12 mouse cellular contexts compared by ENCODE assay signal in genomic region chr8:44996493-44996892, GRCm38 (mm10).
DNase-seq lines count a peak whose midpoint lies in the region; ATAC-seq and TF ChIP-seq lines count a peak whose summit lies in the region.
"Had no signal": no experiment of that assay in that cellular context is flagged by ENCODE, and none has a peak within 500 bp of the region (broad histone marks: within the 10 kb centered on the region; RNA-seq: fewer than 3 reads in every experiment).

No protein-coding gene starts in this region.

- TF ChIP-seq POLR2A in small intestine, adult 2 months (IDR thresholded peaks at IDR 0.05; ENCODE audit: low read depth, low read length), result no peak

- H3K27me3 ChIP-seq in heart, embryonic 13.5 days (replicated peaks), result peaks cover 5% of the 10 kb centered on the region; the same call in 1 of the 2 replicates
- no peaks in the 10 kb centered on the region for H3K27me3 ChIP-seq in embryonic facial prominence, embryonic 13.5 days
- H3K27me3 ChIP-seq in small intestine, adult 2 months (ENCODE audit: control insufficient read depth, insufficient read depth, low read length), result no peaks in the 10 kb centered on the region
- H3K27me3 ChIP-seq: neural tube, embryonic 12.5 days had no signal

- peaks cover 86% of the 10 kb centered on the region for H3K4me1 ChIP-seq in heart, embryonic 13.5 days
- H3K4me1 ChIP-seq in embryonic facial prominence, embryonic 13.5 days, result peaks cover 70% of the 10 kb centered on the region
- peaks cover 13% of the 10 kb centered on the region; the same call in 1 of the 2 replicates for H3K4me1 ChIP-seq in small intestine, adult 2 months (ENCODE audit: control insufficient read depth, insufficient read depth, insufficient read length, low read length)

- H3K27ac ChIP-seq in heart, embryonic 13.5 days (replicated peaks), result peak overlapping the region; percentile 29; the same call in 1 of the 2 replicates
- H3K27ac ChIP-seq in embryonic facial prominence, embryonic 13.5 days, result no peak overlapping the region
- H3K27ac ChIP-seq in small intestine, adult 2 months (ENCODE audit: insufficient read depth, low read depth, low read length), result peak overlapping the region; percentile 4; the same call in 1 of the 2 replicates
- H3K27ac ChIP-seq: midbrain, embryonic 12.5 days; neural tube, embryonic 12.5 days had no signal

- TF ChIP-seq CTCF in small intestine, adult 2 months (IDR thresholded peaks at IDR 0.05; ENCODE audit: extremely low read depth, insufficient read length, insufficient replicate concordance, low read depth, low read length), result no peak

- H3K9ac ChIP-seq in heart, embryonic 13.5 days, result no peak overlapping the region
- no peak overlapping the region for H3K9ac ChIP-seq in embryonic facial prominence, embryonic 13.5 days
- H3K9ac ChIP-seq: midbrain, embryonic 12.5 days; neural tube, embryonic 12.5 days had no signal

- H3K4me2 ChIP-seq in heart, embryonic 13.5 days, result no peak overlapping the region
- 0 out of 2 replicates have a peak overlapping the region, but pooled peaks have one; percentile 3 for H3K4me2 ChIP-seq in embryonic facial prominence, embryonic 13.5 days
- H3K4me2 ChIP-seq: midbrain, embryonic 12.5 days; neural tube, embryonic 12.5 days had no signal

- H3K9me3 ChIP-seq in heart, embryonic 13.5 days, result no peaks in the 10 kb centered on the region
- no peaks in the 10 kb centered on the region for H3K9me3 ChIP-seq in embryonic facial prominence, embryonic 13.5 days
- H3K9me3 ChIP-seq: midbrain, embryonic 12.5 days; neural tube, embryonic 12.5 days had no signal

- no peak overlapping the region for H3K4me3 ChIP-seq in heart, embryonic 13.5 days
- H3K4me3 ChIP-seq in embryonic facial prominence, embryonic 13.5 days, result no peak overlapping the region
- H3K4me3 ChIP-seq in small intestine, adult 2 months (ENCODE audit: low read depth, low read length), result no peak overlapping the region
- H3K4me3 ChIP-seq: midbrain, embryonic 12.5 days; neural tube, embryonic 12.5 days had no signal

- 0 out of 2 replicates have a peak, but pooled peaks cover 2% of the 10 kb centered on the region for H3K36me3 ChIP-seq in heart, embryonic 13.5 days
- H3K36me3 ChIP-seq in embryonic facial prominence, embryonic 13.5 days, result peaks cover 4% of the 10 kb centered on the region; the same call in 1 of the 2 replicates
- H3K36me3 ChIP-seq in small intestine, adult 2 months (ENCODE audit: control insufficient read depth, insufficient read depth, low read length), result peaks cover 11% of the 10 kb centered on the region; the same call in 1 of the 2 replicates
- H3K36me3 ChIP-seq: midbrain, embryonic 12.5 days; neural tube, embryonic 12.5 days had no signal

- no peak for DNase-seq in heart, postnatal 25 days (ENCODE audit: low spot score)
- DNase-seq in kidney, postnatal 4 days, result peak; percentile 49 to 59
- DNase-seq in kidney, adult 9 months, result no peak
- no peak for DNase-seq in ovary, postnatal 36 days (ENCODE audit: low spot score)
- DNase-seq in right cerebral cortex, postnatal 10 days (ENCODE audit: low spot score in 2 of 2), result no peak
- DNase-seq: cerebellum, postnatal 25 days; lung, adult 2 months had no signal

- intact Hi-C loops in heart, postnatal 25 days (cut with DNase I), result no loop called here

- WGBS in heart, embryonic 13.5 days, result 61% methylated on average over 3 of the region's 3 CpGs
- WGBS in embryonic facial prominence, embryonic 13.5 days, result 10% methylated on average over 3 of the region's 3 CpGs
- 80% methylated on average over 3 of the region's 3 CpGs for WGBS in small intestine, adult 2 months

- no peak for ATAC-seq in heart, embryonic 13.5 days (ENCODE audit: extremely low read depth, insufficient number of reproducible peaks, low FRiP score, low TSS enrichment)
- ATAC-seq in embryonic facial prominence, embryonic 13.5 days (ENCODE audit: insufficient number of reproducible peaks, insufficient read depth, low FRiP score, low TSS enrichment, low read depth), result peak; percentile 65; the same call in 1 of the 2 replicates

Comparison
In these comparisons a context has a peak if more than half of its experiments do, and no peak if none do; other contexts are left out.
1. DNase-seq: peak in kidney, postnatal 4 days (2 of 2); none in heart, postnatal 25 days (single experiment), kidney, adult 9 months (single experiment), ovary, postnatal 36 days (single experiment) and right cerebral cortex, postnatal 10 days (0 of 2).